Mouse (Mus musculus): Measurements from ENCODE around the gene Pnpla3.

Gene Pnpla3

GRCm38 (mm10) chr15:84216461-84217084 lies 48.9 kb downstream of the Pnpla3 start:
- no peak for DNase-seq (ENCODE audit: low read depth, low spot score)

- no peak for DNase-seq (ENCODE audit: low read depth, low spot score)
Observed at GRCm38 (mm10) chr15:84217969-84218782, 50.5 kb downstream of the Pnpla3 start.

GRCm38 (mm10) chr15:84218783-84219271 lies 51.2 kb downstream of the Pnpla3 start:
- DNase-seq (ENCODE audit: low read depth, low spot score): no peak

- no peak for DNase-seq (ENCODE audit: low read depth, low spot score)
Observed at GRCm38 (mm10) chr15:84221539-84221938, 53.9 kb downstream of the Pnpla3 start.

- no peak for DNase-seq (ENCODE audit: low read depth, low spot score)
Observed at GRCm38 (mm10) chr15:84223423-84223822, 55.8 kb downstream of the Pnpla3 start.

GRCm38 (mm10) chr15:84224779-84225178 lies 57.1 kb downstream of the Pnpla3 start:
- DNase-seq (ENCODE audit: low read depth, low spot score): no peak

- DNase-seq (ENCODE audit: low read depth, low spot score): no peak
Observed at GRCm38 (mm10) chr15:84226918-84227317, 59.3 kb downstream of the Pnpla3 start.

GRCm38 (mm10) chr15:84230661-84231060 lies 63.0 kb downstream of the Pnpla3 start:
- no peak for DNase-seq (ENCODE audit: low read depth, low spot score)

GRCm38 (mm10) chr15:84231113-84231712 lies 63.6 kb downstream of the Pnpla3 start:
- DNase-seq (ENCODE audit: low read depth, low spot score): no peak

- DNase-seq (ENCODE audit: low read depth, low spot score): no peak
Observed at GRCm38 (mm10) chr15:84231721-84232561, 64.3 kb downstream of the Pnpla3 start, which contains the start of gene Parvb. Gene Parvb, plus strand, starts transcription at chr15:84232043.

- no peak for DNase-seq (ENCODE audit: low read depth, low spot score)
Observed at GRCm38 (mm10) chr15:84232609-84233008, 65.0 kb downstream of the Pnpla3 start.

- no peak for DNase-seq (ENCODE audit: low read depth, low spot score)
Observed at GRCm38 (mm10) chr15:84234794-84235581, 67.4 kb downstream of the Pnpla3 start.

GRCm38 (mm10) chr15:84235646-84236045 lies 68.0 kb downstream of the Pnpla3 start:
- DNase-seq (ENCODE audit: low read depth, low spot score): no peak

Data from CD4-positive helper T cell, adult 2 months (primary cell).